Mouse (Mus musculus): ENCODE data around the gene Samd4.

Gene Samd4

DNA sequence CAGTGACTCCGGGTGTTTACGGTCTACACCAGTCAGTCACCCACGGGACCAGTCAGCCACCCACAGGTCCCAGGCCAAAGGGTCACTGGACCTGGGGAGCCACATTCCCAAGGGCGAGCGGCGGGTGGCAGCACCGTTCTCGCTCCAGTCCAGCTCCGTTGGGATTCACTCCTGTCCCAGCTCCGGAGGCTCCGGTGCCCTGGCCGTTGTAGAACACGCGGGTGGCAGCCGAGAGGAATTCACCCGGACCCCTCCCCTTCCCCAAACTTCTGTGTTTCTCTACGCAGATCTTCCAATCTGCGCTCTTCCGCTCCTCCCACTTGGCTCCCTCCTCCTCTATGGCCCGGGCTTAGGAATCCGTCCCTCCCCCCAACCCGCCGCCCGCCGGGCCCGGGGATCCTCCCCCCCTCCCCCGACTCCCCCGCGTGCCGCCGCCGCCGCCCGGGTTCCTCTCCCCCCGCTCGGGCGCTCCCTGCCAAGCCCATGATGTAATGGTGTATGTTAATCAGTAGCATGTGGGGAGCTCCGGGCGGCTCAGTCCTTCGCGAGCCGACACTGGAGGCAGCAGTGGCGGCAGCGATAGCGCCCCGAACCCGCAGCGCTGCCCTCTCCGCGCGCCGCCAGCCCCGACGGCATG, at the start of gene Samd4:
Gene Samd4, plus strand, starts transcription at position 424 of the 637 bp plus-strand sequence.
- in situ Hi-C loops (cut with MboI): no loop called here

DNA sequence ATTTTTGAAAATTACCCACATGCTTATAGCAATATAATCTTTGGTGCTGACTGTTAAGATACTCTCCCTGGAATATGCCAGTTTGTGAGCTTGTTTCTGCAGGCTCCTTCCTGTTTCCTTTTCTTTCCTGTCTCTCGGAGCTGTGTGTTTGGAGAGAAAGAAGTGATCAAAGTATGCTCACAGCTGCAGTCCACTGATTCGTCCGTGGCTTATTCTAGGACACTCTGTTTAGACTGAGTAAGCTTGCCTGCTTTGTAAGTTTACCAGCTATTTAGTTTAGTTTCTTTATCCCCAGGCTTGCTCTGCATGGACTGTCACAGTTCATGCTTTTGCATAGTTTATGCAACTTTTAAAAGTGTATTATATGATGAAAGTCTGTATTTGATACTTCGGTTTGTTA, 43.3 kb upstream of the Samd4 start:
- in situ Hi-C loops (cut with MboI): no loop called here

DNA sequence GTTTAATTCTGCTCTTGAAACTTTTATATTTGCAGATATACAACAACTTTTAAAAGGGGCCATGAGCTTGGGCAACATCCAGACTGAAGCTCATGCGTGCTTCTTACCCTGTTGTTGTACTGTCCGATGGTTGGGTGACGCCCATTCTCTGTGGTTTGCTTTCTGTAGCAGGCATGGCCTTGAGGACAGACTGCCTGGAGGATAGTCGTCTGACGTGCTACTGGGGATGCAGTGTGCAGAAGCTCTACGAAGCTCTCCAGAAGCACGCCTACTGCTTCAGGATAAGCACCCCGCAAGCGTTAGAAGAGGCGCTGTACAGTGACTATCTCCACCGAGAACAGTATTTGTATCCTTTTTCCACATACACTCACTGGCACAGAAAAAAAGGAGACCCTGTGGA, 36.9 kb upstream of the Samd4 start:
- in situ Hi-C loops (cut with MboI): no loop called here

DNA sequence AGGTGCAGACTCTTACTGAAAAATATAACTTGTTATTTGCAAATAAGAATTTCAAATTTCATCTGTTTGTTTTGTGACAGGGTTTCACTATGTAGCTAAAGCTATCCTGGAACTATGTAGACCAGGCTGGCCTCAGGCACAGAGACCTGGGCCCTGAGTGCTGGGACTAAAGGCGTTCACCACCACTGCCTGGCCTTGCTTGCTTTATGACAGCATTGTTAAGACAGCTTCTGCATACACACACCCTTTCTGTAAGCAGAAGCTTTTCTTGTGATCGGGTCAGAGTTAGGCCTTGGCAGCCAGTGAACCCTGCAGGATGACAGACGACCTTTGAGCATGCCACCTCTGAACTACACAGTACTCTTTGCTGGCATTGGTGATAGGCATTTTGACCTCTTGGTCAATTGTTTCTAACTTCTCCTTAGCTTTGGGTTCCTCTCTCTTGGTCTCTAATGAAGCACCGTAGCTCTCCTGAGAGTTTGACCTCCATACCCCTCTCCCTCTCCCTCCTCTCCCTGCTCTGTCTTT, 34.5 kb upstream of the Samd4 start:
- in situ Hi-C loops (cut with MboI): no loop called here

DNA sequence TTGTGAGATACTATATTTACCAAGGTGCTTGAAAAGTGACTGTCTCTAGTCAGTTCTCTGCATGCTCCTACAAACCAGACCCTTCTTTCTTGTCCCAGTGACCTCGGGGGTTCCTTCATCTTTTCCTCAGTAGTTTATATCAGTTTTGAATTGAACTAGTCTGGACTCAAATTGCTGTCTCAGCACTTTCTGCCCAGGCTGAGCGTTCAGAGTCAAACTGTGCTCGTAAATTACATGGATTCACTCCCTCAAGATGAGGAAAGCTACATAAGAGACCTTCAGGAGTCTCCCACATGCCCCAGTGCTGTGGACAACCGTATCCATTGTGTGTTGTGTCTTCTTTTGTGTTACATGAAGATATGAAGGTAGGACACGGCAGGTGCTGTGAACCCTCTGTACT, 33.9 kb upstream of the Samd4 start:
- in situ Hi-C loops (cut with MboI): no loop called here

DNA sequence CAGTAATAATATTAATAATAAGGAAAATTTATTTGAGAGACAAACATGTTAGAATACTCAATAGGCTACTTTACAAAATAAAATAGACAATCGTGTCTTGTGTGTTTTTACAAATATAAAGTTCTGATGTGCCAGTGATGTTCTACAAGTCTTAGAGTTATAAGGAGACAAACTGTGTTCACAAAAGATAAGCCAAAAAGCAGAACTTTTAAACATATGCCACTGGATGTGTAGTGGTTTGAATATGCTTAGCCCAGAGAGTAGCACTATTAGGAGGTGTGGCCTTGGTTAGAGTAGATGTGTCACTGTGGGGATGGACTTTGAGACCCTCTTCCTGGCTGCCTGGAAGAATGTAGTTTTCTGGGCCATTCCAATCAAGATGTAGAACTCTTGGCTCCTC, 32.9 kb upstream of the Samd4 start:
- in situ Hi-C loops (cut with MboI): no loop called here

DNA sequence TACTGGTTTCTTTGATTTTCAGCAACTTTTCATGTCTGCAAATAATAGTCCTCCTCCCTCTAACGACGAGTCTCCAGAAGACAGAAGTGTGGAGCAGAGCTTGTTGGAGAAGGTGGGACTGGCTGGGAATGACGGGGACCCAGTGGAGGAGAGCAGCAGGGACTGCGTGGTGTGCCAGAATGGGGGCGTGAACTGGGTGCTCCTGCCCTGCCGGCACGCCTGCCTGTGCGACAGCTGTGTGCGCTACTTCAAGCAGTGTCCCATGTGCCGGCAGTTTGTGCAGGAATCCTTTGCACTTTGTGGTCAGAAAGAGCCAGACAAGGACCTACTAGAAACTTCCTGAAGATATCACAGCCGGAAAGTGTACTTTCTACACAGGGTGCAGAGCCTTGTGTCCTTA, 29.0 kb upstream of the Samd4 start:
- in situ Hi-C loops (cut with MboI): no loop called here

DNA sequence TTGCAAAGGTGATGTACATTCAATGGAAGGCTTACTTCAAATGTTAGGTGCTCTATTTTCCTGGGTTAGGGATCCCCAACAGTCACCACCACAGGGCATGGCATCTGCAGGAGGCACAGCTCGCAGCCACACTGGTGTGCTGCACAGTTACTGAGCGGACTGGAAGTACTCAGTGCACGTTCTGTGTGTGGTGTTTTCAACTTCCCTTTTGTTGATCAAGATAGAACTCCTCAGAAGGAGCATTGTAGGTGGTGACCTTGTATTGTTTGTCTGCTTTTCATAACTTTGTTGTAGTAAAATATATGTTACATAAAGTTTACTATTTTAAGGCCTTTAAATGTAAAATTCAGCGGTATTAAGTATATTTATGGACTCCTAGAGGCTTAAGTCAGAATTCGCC, 19.7 kb upstream of the Samd4 start:
- in situ Hi-C loops (cut with MboI): no loop called here

DNA sequence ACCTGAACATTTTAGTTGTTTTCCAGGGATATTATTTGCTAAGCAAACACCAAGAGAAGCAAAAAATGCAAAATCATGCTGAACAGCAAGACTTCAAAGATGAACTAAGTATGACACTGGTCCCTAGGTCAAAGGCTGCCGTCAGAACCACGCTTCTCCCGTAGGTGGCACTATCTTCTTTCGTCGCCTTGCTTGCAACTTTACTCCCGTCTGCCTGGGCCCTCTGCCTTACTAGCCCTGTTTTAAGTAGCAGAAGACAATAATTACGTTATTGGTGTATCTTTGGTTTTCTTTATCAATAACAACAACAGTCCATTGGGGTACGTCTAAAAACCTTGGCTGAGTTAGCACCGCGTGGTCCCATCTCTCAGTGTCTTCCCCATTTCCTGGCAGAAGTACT, 1.7 kb upstream of the Samd4 start:
- in situ Hi-C loops (cut with MboI): no loop called here

DNA sequence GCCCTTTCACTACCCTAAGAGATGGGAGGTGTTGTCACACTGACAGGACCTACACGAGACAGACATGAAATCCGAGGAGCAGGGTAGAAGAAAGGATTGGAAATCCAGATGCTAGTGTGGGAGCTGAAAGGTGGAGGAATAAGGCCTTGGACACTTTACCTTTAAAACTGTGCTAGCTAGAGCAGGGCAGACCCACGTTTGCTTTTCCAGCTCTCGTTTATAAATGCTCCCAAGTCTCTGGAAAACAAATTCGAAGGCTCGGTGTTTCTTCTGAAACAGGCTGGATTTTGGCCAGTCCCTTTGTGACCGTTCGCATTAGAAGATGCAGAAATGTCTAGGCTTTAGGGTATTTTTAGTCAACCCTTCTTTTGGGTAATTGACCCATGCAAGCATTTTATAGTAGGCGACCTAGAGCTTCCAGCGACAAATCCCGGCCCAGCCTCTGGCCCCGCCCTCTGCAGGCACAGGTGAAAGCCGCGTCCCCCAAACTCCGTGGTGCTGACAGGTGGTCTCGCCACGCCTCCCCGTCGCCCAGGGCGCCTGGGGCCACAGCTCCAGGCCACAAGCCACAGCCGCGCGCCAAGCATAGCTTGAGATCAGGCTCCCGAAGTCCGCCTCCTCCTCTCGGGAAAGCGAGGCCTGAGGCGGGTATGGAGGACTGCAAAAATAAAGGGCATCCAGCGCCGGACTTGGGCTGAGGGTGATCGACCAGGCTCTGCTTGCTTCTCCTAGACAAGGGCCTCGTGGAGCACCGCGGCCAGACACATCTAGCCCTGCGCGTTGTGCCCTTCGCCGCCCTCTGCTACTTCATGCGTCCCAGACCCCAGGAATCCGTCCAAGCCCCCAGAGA, 848 bp upstream of the Samd4 start:
- in situ Hi-C loops (cut with MboI): no loop called here

DNA sequence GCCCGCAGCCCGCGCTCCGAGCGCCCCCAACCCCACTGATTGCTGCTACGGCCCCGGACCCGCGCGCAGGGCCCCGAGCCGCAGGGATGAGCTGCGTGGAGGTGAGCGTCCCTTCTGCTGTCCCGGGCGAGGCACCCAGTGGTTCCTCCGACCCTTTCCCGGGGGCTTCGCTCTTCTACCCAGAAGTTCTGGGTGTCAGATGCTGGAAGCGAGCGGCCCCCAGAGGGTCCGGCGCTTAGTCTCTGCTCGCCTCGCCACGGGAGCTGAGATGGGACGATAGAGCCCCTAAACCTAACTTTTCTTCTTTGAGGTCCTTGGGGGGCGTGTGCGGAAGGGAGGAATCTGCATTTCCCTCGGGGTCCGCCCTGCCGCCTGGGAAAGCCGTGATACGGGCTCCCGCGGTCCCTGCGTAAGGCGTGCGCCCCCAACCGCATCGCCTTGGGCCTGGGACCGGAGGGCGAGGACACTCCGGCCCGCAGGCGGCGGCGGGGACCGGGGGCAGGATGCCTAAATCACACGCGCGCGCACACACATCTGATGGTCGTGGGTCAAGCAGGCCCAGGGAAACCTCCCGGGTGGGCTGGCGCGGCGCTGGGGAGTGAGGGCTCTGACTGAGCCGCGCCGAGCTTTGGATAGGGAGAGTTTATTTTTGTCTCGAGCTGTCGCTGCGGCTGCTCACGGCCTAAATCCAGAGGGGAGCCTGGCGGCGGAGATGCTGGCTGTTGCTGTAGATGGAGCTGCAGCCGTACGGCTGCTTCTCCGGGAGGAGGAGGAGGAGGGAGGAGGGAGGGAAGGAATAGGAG, 615 bp downstream of the Samd4 start:
- in situ Hi-C loops (cut with MboI): no loop called here

DNA sequence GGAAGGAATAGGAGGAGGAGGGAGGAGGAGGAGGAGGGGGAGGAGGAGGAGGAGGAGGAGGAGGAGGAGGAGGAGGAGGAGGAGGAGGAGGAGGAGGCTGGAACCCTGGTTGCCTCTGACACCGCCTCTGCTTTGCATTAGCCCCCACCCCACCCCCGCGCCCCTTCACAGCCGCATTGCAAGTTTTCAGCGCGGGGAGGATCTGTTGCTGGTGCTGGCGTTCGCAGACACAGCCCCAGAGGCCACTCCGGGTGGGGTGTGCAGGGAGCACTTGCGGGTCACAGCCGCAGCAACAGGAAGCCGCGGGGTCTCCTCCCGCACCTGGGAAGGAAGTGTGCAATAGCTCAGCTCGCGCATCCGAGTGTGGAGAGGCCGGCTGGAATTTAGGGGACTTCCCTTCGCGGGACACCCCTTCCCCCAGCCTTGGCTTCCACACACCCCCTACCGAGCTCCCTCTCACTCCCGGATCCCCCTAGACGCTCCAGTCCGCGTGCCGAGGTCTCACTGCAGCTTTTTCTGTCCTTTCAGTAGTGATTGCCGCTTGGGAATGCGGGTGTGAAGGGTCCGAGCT, 1.3 kb downstream of the Samd4 start:
- in situ Hi-C loops (cut with MboI): no loop called here

DNA sequence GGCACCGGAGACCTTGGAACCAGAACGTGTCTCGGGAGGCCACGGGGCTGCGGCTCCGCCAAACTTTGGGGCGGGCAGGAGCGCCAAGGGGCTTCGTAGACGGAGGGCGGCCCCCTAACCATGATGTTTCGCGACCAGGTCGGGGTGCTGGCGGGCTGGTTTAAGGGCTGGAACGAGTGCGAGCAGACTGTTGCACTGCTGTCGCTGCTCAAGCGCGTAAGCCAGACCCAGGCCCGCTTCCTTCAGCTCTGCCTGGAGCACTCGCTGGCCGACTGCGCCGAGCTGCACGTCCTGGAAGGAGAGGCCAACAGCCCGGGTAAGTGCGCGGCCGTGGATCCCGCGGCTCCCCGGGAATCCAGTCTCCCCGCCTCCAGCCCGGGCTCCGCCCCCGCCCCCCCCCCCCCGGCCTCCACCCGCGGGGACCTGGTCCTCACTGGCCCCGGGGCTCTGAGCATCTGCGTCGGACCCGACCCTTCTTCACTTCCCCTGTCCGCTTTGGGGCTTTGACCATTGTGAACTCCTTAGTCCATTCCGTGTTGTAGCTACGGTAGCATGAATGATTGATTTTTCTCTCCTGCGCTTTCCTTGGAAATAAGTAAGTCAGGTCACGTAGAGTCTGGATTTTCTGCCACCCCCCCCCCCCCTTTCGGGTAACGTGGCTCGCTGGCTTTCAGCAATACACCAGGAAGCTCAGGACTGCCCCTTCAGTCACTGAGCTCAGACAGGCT, 2.2 kb downstream of the Samd4 start:
- in situ Hi-C loops (cut with MboI): no loop called here

DNA sequence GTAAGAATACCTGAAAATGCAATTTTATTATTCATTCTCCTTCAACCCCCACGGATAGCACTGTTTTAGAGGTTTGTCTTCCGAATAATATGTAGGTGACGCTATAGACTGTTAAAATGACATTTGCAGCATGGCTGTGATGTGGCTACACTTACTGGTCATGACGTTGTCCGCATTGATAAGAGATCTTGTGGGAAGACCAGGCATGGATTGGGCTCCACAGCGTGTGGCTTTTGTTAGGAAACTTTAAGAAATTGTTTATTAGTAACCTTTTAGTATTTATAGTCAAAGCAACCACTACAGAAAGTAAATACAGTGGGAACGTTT, 2.7 kb downstream of the Samd4 start:
- in situ Hi-C loops (cut with MboI): no loop called here

DNA sequence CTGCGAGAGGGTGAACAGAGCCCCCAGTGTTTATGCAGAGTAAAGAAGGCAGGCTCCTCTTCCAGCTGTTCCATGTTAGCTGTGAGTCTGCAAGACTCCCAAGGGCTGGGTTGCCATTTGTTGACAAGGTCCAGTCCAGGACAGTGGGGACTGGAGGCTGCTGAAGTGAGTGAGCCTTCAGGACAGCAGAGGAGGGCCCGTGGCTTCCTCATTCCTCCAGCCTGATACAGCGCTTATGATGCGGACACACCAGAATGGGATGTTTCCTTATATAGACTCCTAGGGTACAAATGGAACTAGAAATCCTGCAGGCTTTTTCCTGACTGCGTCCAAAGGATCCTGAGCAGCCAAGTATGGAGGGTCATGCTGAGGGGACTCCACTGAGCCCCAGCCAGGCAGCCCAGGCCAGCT, 3.2 kb downstream of the Samd4 start:
- in situ Hi-C loops (cut with MboI): no loop called here

DNA sequence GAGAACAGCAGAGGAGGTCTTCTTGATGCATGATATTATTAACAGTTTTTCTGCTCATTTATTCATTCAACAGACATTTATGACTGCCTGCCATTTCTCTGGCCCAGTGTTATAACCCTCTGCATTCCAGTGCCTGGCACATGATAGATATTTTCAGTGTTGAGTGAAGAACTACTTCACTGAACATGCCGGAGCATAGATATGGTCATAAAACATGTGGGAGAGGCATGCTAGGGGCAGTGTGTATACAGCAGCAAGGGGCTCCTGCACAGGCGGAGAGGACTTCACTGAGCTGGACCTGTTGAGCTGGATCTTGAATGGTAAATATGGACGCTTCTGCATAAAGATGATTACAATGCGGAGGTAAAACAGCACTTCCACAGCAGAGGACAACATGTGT, 6.4 kb downstream of the Samd4 start:
- in situ Hi-C loops (cut with MboI): no loop called here

DNA sequence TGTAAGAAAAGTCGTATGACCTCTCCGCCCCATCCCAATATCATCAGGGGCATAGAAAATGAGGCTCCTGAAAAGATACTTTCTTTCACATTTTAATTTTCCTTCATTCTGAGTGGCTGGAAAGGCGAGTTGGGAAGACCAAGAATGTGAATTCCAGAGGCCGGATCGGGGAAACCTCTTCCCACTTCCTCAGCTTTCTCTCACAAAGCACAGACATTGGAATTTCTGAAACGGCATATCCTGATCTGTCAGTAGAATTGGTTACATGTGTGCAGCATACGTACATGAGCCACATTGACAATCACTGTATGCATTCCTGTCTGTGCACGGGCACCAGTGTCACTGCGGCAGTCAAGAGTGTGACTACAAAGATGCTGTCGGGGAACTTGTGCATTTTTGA, 11.3 kb downstream of the Samd4 start:
- in situ Hi-C loops (cut with MboI): no loop called here

DNA sequence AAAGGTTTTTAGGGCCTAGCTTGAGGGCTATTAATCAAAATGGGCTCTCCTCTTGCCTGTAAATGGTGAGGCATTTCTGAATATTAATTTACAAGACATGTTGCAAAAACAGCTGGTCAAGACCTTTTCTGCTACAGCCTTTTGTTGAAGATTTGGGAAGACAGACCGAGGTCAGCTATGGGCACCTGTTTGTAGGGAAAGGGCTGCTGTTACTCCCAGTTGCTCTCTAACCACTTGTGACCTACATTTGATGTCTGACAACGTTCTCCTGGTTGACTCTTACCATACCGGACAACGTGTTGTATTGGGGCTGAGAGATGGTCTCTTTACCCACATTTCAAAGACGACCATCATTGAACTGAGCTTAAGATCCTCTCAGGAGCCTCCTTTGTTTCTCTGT, 15.3 kb downstream of the Samd4 start:
- in situ Hi-C loops (cut with MboI): no loop called here

DNA sequence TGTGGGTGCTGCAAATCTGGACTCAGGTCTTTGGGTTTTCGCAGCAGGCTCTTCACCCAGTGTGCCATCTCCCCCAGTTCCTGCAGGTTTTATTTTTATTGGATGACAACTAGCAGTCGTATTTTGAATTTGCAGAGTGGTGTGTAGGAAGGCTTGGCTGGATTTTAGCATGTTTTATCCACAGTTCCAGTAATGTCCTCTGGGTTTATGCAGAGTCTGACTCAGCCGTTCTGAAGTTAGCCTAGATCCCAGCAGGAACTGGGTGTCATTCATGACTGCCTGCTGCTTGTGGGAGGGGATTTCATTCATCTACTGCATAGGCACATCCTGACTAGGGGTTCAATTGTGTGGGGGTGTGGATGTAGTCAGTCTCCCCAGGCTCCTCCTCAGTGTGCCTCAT, 16.0 kb downstream of the Samd4 start:
- in situ Hi-C loops (cut with MboI): no loop called here

DNA sequence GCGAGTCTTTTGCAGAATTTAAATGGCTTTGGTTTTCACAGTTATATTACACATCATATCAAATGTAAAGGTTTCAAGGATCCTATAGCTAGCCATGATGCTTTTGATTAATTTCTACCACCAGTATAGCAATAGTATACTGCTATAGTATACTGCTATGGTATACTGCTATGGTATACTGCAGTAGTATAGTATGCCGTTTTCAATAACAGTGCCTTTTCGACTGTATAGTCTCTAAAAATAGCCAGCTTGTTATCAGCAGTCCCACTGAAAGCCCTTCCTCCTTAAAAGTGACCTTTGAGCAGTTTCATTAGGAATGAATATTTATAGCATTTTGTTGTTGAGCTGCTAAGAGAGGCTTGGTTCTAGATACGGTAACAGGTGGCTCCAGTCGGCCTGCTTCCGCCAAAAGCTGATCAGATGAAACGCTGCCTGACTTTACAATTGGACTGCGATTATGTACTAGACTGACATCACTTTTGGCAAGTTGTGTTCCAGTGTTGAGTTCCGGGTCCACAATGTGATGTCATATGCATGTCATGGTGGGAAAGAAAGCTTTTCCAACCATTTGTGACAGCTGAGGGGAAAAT, 19.9 kb downstream of the Samd4 start:
- in situ Hi-C loops (cut with MboI): no loop called here

DNA sequence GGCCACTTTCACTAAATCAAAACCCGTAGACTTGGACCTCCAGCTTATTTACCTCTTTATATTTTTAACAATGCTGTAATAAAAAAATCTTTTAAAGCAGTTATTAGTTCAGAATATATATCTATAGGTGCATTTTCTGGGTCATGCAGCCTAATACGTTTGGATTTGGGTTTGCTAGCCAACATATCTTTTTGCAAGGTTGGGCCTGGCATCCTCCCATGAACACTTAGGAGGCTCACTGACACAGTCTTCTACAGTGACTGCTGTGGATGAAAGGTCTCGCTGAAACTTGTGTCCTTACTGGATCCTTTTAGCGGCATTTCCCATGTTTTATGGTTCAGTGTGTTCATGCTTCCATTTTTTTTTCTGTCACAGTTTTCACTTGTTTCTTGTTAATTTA, 21.6 kb downstream of the Samd4 start:
- in situ Hi-C loops (cut with MboI): no loop called here
